Mouse (Mus musculus) liver, embryonic 14.5 days (tissue): ENCODE measurements around the gene Tmem86a. TPM values are rescaled to one million over a fixed set of nuclear protein-coding genes. Genes with fewer than 3 reads are reported as not detected.

ENCODE experiments used
- ATAC-seq: fragments of 200-750 bp; cut with Nextera tagmentation; 2 replicates; pipeline ENCODE4 v1.8.0; 2017; ENCODE audit warnings: moderate number of reproducible peaks, mild to moderate bottlenecking, moderate library complexity; ENCODE audit not compliant: insufficient read depth
- DNase-seq, 3 experiments: peaks; one replicate each; pipeline ENCODE4 v3.0.0-alpha.2; 2012 to 2013; ENCODE audit warnings: low read depth in 3 of 3, low spot score in 3 of 3
- H3K27ac ChIP-seq: fragments of 300-500 bp; sonication (generic); 2 replicates; pipeline ENCODE4 v1.5.1; 2014; ENCODE audit warnings: moderate library complexity, mild to moderate bottlenecking, control low read depth, inconsistent platforms
- H3K27me3 ChIP-seq: fragments of 300-500 bp; sonication (generic); 2 replicates; pipeline ENCODE4 v1.6.1; 2014; ENCODE audit warnings: mild to moderate bottlenecking, low read length, moderate library complexity; ENCODE audit not compliant: control insufficient read depth, insufficient read depth
- H3K36me3 ChIP-seq: fragments of 300-500 bp; sonication (generic); replicated peaks from 2 replicates; pipeline ENCODE4 v1.6.1; 2014; ENCODE audit warnings: low read depth; ENCODE audit not compliant: control insufficient read depth, insufficient read depth
- H3K4me1 ChIP-seq, 2 experiments: fragments of 200-500 bp in 1 of 2; fragments of 300-500 bp in 1 of 2; sonication (generic) in 1 of 2; replicated peaks; 2 replicates each; pipeline ENCODE4 v1.6.1; 2012 to 2014; ENCODE audit warnings: antibody characterized with exemption in 1 of 2, inconsistent platforms in 1 of 2, low read length in 1 of 2; ENCODE audit not compliant: control insufficient read depth in 2 of 2, insufficient read depth in 2 of 2
- H3K4me2 ChIP-seq: fragments of 300-500 bp; sonication (generic); 2 replicates; pipeline ENCODE4 v1.6.1; 2014; ENCODE audit warnings: low read depth, mild to moderate bottlenecking, control low read depth, moderate library complexity
- H3K4me3 ChIP-seq, 2 experiments: fragments of 200-500 bp in 1 of 2; fragments of 300-500 bp in 1 of 2; sonication (generic) in 1 of 2; 2 replicates each; pipeline ENCODE4 v1.5.1; 2012 to 2014; ENCODE audit warnings: low read depth in 2 of 2, low read length in 2 of 2, mild to moderate bottlenecking in 2 of 2, control low read depth in 1 of 2, inconsistent platforms in 1 of 2, moderate library complexity in 1 of 2; ENCODE audit not compliant: insufficient read depth in 1 of 2
- H3K9ac ChIP-seq: fragments of 300-500 bp; sonication (generic); replicated peaks from 2 replicates; pipeline ENCODE4 v1.6.1; 2014; ENCODE audit warnings: mild to moderate bottlenecking, control low read depth, moderate library complexity
- H3K9me3 ChIP-seq: fragments of 300-500 bp; sonication (generic); 2 replicates; pipeline ENCODE4 v1.6.1; 2016; ENCODE audit warnings: low read length, mixed read lengths; ENCODE audit not compliant: control insufficient read depth
- CTCF ChIP-seq: IDR thresholded peaks from 2 replicates; pipeline ENCODE4 v1.5.1; 2016; ENCODE audit warnings: antibody characterized with exemption, low read depth, control low read depth
- EP300 ChIP-seq: IDR thresholded peaks from 2 replicates; pipeline ENCODE4 v1.6.1; 2016; ENCODE audit warnings: antibody characterized with exemption, low read depth
- WGBS: fragments of 180-500 bp; shearing (Covaris S2); extraction: QIAGEN DNeasy Blood & Tissue Kit; methylation state at CpG from one replicate; pipeline ENCODE4 v1.1.7; 2014; ENCODE audit not compliant: insufficient replicate concordance; 5-methylcytosine and 5-hydroxymethylcytosine counted together
- polyA plus RNA-seq, 2 experiments: library from polyadenylated mRNA; depleted of rRNA in 1 of 2; stranded (reverse) in 1 of 2; unstranded in 1 of 2; fragments of >200 nt; fragmentation: Nextera tagmentation in 1 of 2; extraction: Ambion mirVana in 1 of 2; gene quantifications; 2 replicates each; pipeline versions ENCODE4 v1.2.1 to v1.2.3; 2012 to 2014

The Tmem86a gene
- polyA plus RNA-seq, 2 experiments = 12.6 to 16.6 TPM

- TF ChIP-seq CTCF (no peak), EP300 (no peak)
These were observed 34.7 kb downstream of the Tmem86a start for GRCm38 (mm10) chr7:47085075-47085474.

GRCm38 (mm10) chr7:47093935-47094334, 43.5 kb downstream of the Tmem86a start:
- DNase-seq = no peak
- no peak for TF ChIP-seq CTCF
- TF ChIP-seq EP300 = no peak

More at GRCm38 (mm10) chr7:47085075-47085474, 34.7 kb downstream of the Tmem86a start:
- ATAC-seq (no peak), DNase-seq (no peak)
- Histone ChIP-seq H3K9me3 (no peaks in the 10 kb centered on the region), H3K9ac (no peak overlapping the region), H3K4me2 (no peak overlapping the region), H3K27me3 (no peaks in the 10 kb centered on the region), H3K4me3 (no peak overlapping the region), H3K36me3 (no peaks in the 10 kb centered on the region), H3K27ac (no peak overlapping the region), H3K4me1 (0 out of 4 replicates have a peak, but pooled peaks cover 0 to 2% of the 10 kb centered on the region in 2 experiments)
- 61% methylated on average over 1 of the region's 1 CpGs for WGBS

GRCm38 (mm10) chr7:47094969-47095368, 44.6 kb downstream of the Tmem86a start:
- ATAC-seq (no peak), DNase-seq (no peak)
- no peaks in the 10 kb centered on the region for H3K4me1 ChIP-seq
- no peak overlapping the region for H3K9ac ChIP-seq
- no peaks in the 10 kb centered on the region for H3K9me3 ChIP-seq
- H3K27me3 ChIP-seq = no peaks in the 10 kb centered on the region
- H3K27ac ChIP-seq = no peak overlapping the region
- WGBS = 35% methylated on average over 2 of the region's 2 CpGs
- TF ChIP-seq CTCF (no peak), EP300 (no peak)
- no peak overlapping the region for H3K4me3 ChIP-seq
- no peaks in the 10 kb centered on the region for H3K36me3 ChIP-seq
- H3K4me2 ChIP-seq = no peak overlapping the region

More at GRCm38 (mm10) chr7:47093935-47094334, 43.5 kb downstream of the Tmem86a start:
- Histone ChIP-seq H3K9me3 (no peaks in the 10 kb centered on the region), H3K27ac (no peak overlapping the region), H3K9ac (no peak overlapping the region), H3K4me2 (no peak overlapping the region), H3K4me1 (no peaks in the 10 kb centered on the region), H3K36me3 (no peaks in the 10 kb centered on the region), H3K4me3 (no peak overlapping the region), H3K27me3 (no peaks in the 10 kb centered on the region)
- ATAC-seq = no peak
- WGBS = 79% methylated on average over 5 of the region's 5 CpGs

GRCm38 (mm10) chr7:47098044-47098443, 47.6 kb downstream of the Tmem86a start:
- Histone ChIP-seq H3K4me3 (no peak overlapping the region), H3K27me3 (no peaks in the 10 kb centered on the region), H3K9ac (no peak overlapping the region), H3K36me3 (no peaks in the 10 kb centered on the region), H3K9me3 (no peaks in the 10 kb centered on the region), H3K27ac (no peak overlapping the region), H3K4me1 (no peaks in the 10 kb centered on the region), H3K4me2 (no peak overlapping the region)
- ATAC-seq = no peak
- no peak for TF ChIP-seq CTCF
- no peak for TF ChIP-seq EP300
- 49% methylated on average over 7 of the region's 7 CpGs for WGBS
- no peak for DNase-seq

- no peak for TF ChIP-seq EP300
- no peaks in the 10 kb centered on the region for H3K9me3 ChIP-seq
- no peaks in the 10 kb centered on the region for H3K27me3 ChIP-seq
- H3K27ac ChIP-seq = no peak overlapping the region
- no peaks in the 10 kb centered on the region for H3K4me1 ChIP-seq
- DNase-seq (no peak), ATAC-seq (no peak)
- H3K36me3 ChIP-seq = no peaks in the 10 kb centered on the region
- no peak overlapping the region for H3K4me2 ChIP-seq
- H3K9ac ChIP-seq = no peak overlapping the region
- 52% methylated on average over 7 of the region's 7 CpGs for WGBS
- H3K4me3 ChIP-seq = no peak overlapping the region
These were observed 48.9 kb downstream of the Tmem86a start for GRCm38 (mm10) chr7:47099306-47099705.
